Mouse (Mus musculus) bone marrow, adult 2 months (tissue): ENCODE results near the gene Cd1d1.

ENCODE experiments used
- CTCF ChIP-seq: fragments of 200-500 bp; IDR thresholded peaks from 2 replicates; pipeline ENCODE4 v1.5.1; 2011; ENCODE audit warnings: low read length, control low read depth; ENCODE audit not compliant: control insufficient read depth, insufficient read depth
- POLR2A ChIP-seq: fragments of 200-500 bp; IDR thresholded peaks from 2 replicates; pipeline ENCODE4 v1.6.1; 2011; ENCODE audit warnings: low read depth, mild to moderate bottlenecking, control low read depth, low read length, borderline replicate concordance; ENCODE audit not compliant: control insufficient read depth

DNA sequence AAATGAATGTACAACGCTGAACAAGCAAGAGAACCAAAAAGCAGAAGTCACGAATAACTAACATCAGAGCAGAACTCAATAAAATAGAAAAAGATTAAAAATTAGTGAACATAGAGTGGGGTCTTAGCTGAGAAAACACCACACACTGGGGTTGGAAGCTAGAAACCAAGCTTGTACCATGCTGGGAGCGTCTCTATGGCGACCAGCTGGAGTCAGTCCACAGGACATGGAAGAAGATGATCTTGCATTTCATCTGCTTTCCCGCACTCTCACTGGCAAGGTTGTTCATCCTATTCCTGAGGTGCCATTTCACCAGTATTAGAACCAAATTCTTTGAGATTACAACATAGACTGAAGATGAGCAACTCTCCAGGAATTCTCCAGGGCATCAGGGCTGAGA, 48.6 kb upstream of the Cd1d1 start:
- TF ChIP-seq POLR2A (no peak), CTCF (no peak)
